Mouse (Mus musculus) neural tube, embryonic 15.5 days (tissue): ENCODE results near the gene Dst. TPM values are rescaled to one million over a fixed set of nuclear protein-coding genes. Genes with fewer than 3 reads are reported as not detected.

Experiments
- ATAC-seq: fragments of 200-750 bp; cut with Nextera tagmentation; 2 replicates; pipeline ENCODE4 v1.8.0; 2017; ENCODE audit warnings: mild to moderate bottlenecking, moderate TSS enrichment, moderate library complexity; ENCODE audit not compliant: low FRiP score
- H3K27ac ChIP-seq: fragments of 300-500 bp; sonication (generic); replicated peaks from 2 replicates; pipeline ENCODE4 v1.5.1; 2015; ENCODE audit warnings: mild to moderate bottlenecking, inconsistent platforms
- H3K27me3 ChIP-seq: fragments of 300-500 bp; sonication (generic); replicated peaks from 2 replicates; pipeline ENCODE4 v1.6.1; 2015; ENCODE audit warnings: inconsistent platforms
- H3K36me3 ChIP-seq: fragments of 300-500 bp; sonication (generic); 2 replicates; pipeline ENCODE4 v1.6.1; 2015; ENCODE audit warnings: inconsistent platforms
- H3K4me1 ChIP-seq: fragments of 300-500 bp; sonication (generic); 2 replicates; pipeline ENCODE4 v1.6.1; 2015; ENCODE audit warnings: inconsistent platforms
- H3K4me2 ChIP-seq: fragments of 300-500 bp; sonication (generic); 2 replicates; pipeline ENCODE4 v1.6.1; 2015; ENCODE audit warnings: inconsistent platforms, mild to moderate bottlenecking, moderate library complexity
- H3K4me3 ChIP-seq: fragments of 300-500 bp; sonication (generic); replicated peaks from 2 replicates; pipeline ENCODE4 v1.5.1; 2015; ENCODE audit warnings: mild to moderate bottlenecking, inconsistent platforms
- H3K9ac ChIP-seq: fragments of 300-500 bp; sonication (generic); replicated peaks from 2 replicates; pipeline ENCODE4 v1.6.1; 2015; ENCODE audit warnings: mild to moderate bottlenecking, inconsistent platforms
- H3K9me3 ChIP-seq: fragments of 300-500 bp; sonication (generic); replicated peaks from 2 replicates; pipeline ENCODE4 v1.6.1; 2016; ENCODE audit warnings: inconsistent platforms
- WGBS: fragments of 180-500 bp; shearing (Covaris S2); methylation state at CpG from one replicate; pipeline ENCODE4 v1.1.7; 2015; ENCODE audit warnings: mixed read lengths; 5-methylcytosine and 5-hydroxymethylcytosine counted together
- polyA plus RNA-seq: library from polyadenylated mRNA; unstranded; fragments of >200 nt; fragmentation: Nextera tagmentation; extraction: Ambion mirVana; gene quantifications from 2 replicates; pipeline ENCODE4 v1.2.1, GENCODE M21; 2015

The Dst gene
- polyA plus RNA-seq, 1 experiment from 2014 or later, result 38.0 TPM

GRCm38 (mm10) chr1:34124376-34124775, 216.4 kb downstream of the Dst start:
- no peak for ATAC-seq
- no peak overlapping the region for H3K4me2 ChIP-seq
- 89% methylated on average over 7 of the region's 7 CpGs for WGBS
- no peak overlapping the region for H3K27ac ChIP-seq
- no peak overlapping the region for H3K9ac ChIP-seq
- H3K9me3 ChIP-seq, result no peaks in the 10 kb centered on the region
- no peak overlapping the region for H3K4me3 ChIP-seq
- H3K27me3 ChIP-seq, result no peaks in the 10 kb centered on the region
- H3K36me3 ChIP-seq, result no peaks in the 10 kb centered on the region
- peaks cover 14% of the 10 kb centered on the region for H3K4me1 ChIP-seq

- no peaks in the 10 kb centered on the region for H3K27me3 ChIP-seq
- no peak overlapping the region for H3K4me3 ChIP-seq
- H3K9ac ChIP-seq, result no peak overlapping the region
- no peak overlapping the region for H3K27ac ChIP-seq
- peaks cover 14% of the 10 kb centered on the region for H3K4me1 ChIP-seq
- no peak for ATAC-seq
- no peaks in the 10 kb centered on the region for H3K36me3 ChIP-seq
- no peak overlapping the region for H3K4me2 ChIP-seq
- 91% methylated on average over 5 of the region's 5 CpGs for WGBS
- no peaks in the 10 kb centered on the region for H3K9me3 ChIP-seq
Observed at GRCm38 (mm10) chr1:34125148-34125547, 217.1 kb downstream of the Dst start.

- WGBS, result 66% methylated on average over 15 of the region's 15 CpGs
- H3K9ac ChIP-seq, result no peak overlapping the region
- 0 out of 2 replicates have a peak, but pooled peaks cover 4% of the 10 kb centered on the region for H3K4me1 ChIP-seq
- H3K4me3 ChIP-seq, result no peak overlapping the region
- H3K36me3 ChIP-seq, result no peaks in the 10 kb centered on the region
- ATAC-seq, result no peak
- no peaks in the 10 kb centered on the region for H3K9me3 ChIP-seq
- no peak overlapping the region for H3K27ac ChIP-seq
- no peak overlapping the region for H3K4me2 ChIP-seq
- no peaks in the 10 kb centered on the region for H3K27me3 ChIP-seq
Observed at GRCm38 (mm10) chr1:34127714-34128474, 219.9 kb downstream of the Dst start.

GRCm38 (mm10) chr1:34128796-34129195, 220.8 kb downstream of the Dst start:
- Histone ChIP-seq H3K4me3 (no peak overlapping the region), H3K4me2 (no peak overlapping the region), H3K9me3 (no peaks in the 10 kb centered on the region), H3K27me3 (no peaks in the 10 kb centered on the region), H3K36me3 (no peaks in the 10 kb centered on the region), H3K27ac (no peak overlapping the region), H3K4me1 (peaks cover 9% of the 10 kb centered on the region; the same call in 1 of the 2 replicates), H3K9ac (no peak overlapping the region)
- 90% methylated on average over 2 of the region's 2 CpGs for WGBS
- ATAC-seq, result no peak

- Histone ChIP-seq H3K9ac (no peak overlapping the region), H3K4me1 (peaks cover 11% of the 10 kb centered on the region; the same call in 1 of the 2 replicates), H3K27me3 (no peaks in the 10 kb centered on the region), H3K36me3 (no peaks in the 10 kb centered on the region), H3K4me3 (no peak overlapping the region), H3K27ac (no peak overlapping the region), H3K9me3 (no peaks in the 10 kb centered on the region), H3K4me2 (no peak overlapping the region)
- ATAC-seq, result no peak
- WGBS, result 42% methylated on average over 9 of the region's 9 CpGs
Observed at GRCm38 (mm10) chr1:34129691-34130090, 221.7 kb downstream of the Dst start.

- H3K36me3 ChIP-seq, result peaks cover 4% of the 10 kb centered on the region
- no peak for ATAC-seq
- H3K4me3 ChIP-seq, result no peak overlapping the region
- H3K9ac ChIP-seq, result no peak overlapping the region
- H3K4me2 ChIP-seq, result no peak overlapping the region
- H3K27me3 ChIP-seq, result no peaks in the 10 kb centered on the region
- H3K4me1 ChIP-seq, result peaks cover 11% of the 10 kb centered on the region; the same call in 1 of the 2 replicates
- 65% methylated on average over 10 of the region's 10 CpGs for WGBS
- H3K27ac ChIP-seq, result no peak overlapping the region
- no peaks in the 10 kb centered on the region for H3K9me3 ChIP-seq
Observed at GRCm38 (mm10) chr1:34130804-34131203, 222.8 kb downstream of the Dst start.

GRCm38 (mm10) chr1:34132875-34133274, 224.8 kb downstream of the Dst start:
- Histone ChIP-seq H3K9me3 (no peaks in the 10 kb centered on the region), H3K4me2 (no peak overlapping the region), H3K9ac (no peak overlapping the region), H3K36me3 (peaks cover 5% of the 10 kb centered on the region), H3K4me3 (no peak overlapping the region), H3K4me1 (peaks cover 11% of the 10 kb centered on the region; the same call in 1 of the 2 replicates), H3K27me3 (no peaks in the 10 kb centered on the region), H3K27ac (no peak overlapping the region)
- ATAC-seq, result no peak
- WGBS, result 85% methylated on average over 16 of the region's 16 CpGs

- Histone ChIP-seq H3K27me3 (no peaks in the 10 kb centered on the region), H3K4me3 (no peak overlapping the region), H3K27ac (no peak overlapping the region), H3K4me1 (peaks cover 16% of the 10 kb centered on the region), H3K9me3 (no peaks in the 10 kb centered on the region), H3K4me2 (no peak overlapping the region), H3K36me3 (peaks cover 5% of the 10 kb centered on the region), H3K9ac (no peak overlapping the region)
- no peak for ATAC-seq
- WGBS, result 84% methylated on average over 3 of the region's 3 CpGs
Observed at GRCm38 (mm10) chr1:34135535-34135934, 227.5 kb downstream of the Dst start.

- Histone ChIP-seq H3K4me2 (no peak overlapping the region), H3K27me3 (no peaks in the 10 kb centered on the region), H3K36me3 (peaks cover 5% of the 10 kb centered on the region), H3K9me3 (no peaks in the 10 kb centered on the region), H3K27ac (no peak overlapping the region), H3K4me1 (peaks cover 18% of the 10 kb centered on the region), H3K9ac (no peak overlapping the region), H3K4me3 (no peak overlapping the region)
- 73% methylated on average over 13 of the region's 13 CpGs for WGBS
- no peak for ATAC-seq
Observed at GRCm38 (mm10) chr1:34139191-34139853, 231.3 kb downstream of the Dst start.

- ATAC-seq, result no peak
- peaks cover 18% of the 10 kb centered on the region for H3K4me1 ChIP-seq
- no peak overlapping the region for H3K9ac ChIP-seq
- no peak overlapping the region for H3K27ac ChIP-seq
- H3K27me3 ChIP-seq, result no peaks in the 10 kb centered on the region
- no peak overlapping the region for H3K4me2 ChIP-seq
- 64% methylated on average over 6 of the region's 6 CpGs for WGBS
- H3K36me3 ChIP-seq, result peaks cover 5% of the 10 kb centered on the region
- no peak overlapping the region for H3K4me3 ChIP-seq
- no peaks in the 10 kb centered on the region for H3K9me3 ChIP-seq
Observed at GRCm38 (mm10) chr1:34139871-34140471, 231.9 kb downstream of the Dst start.

- Histone ChIP-seq H3K4me1 (peaks cover 18% of the 10 kb centered on the region), H3K9ac (no peak overlapping the region), H3K27me3 (no peaks in the 10 kb centered on the region), H3K27ac (no peak overlapping the region), H3K36me3 (peaks cover 2% of the 10 kb centered on the region), H3K4me3 (no peak overlapping the region), H3K9me3 (no peaks in the 10 kb centered on the region), H3K4me2 (no peak overlapping the region)
- WGBS, result 37% methylated on average over 3 of the region's 3 CpGs
- ATAC-seq, result no peak
Observed at GRCm38 (mm10) chr1:34140686-34141085, 232.7 kb downstream of the Dst start.
